Mouse (Mus musculus): ENCODE measurements at regions not wholly inside any gene's neighbourhood (a gene's known extent, or its start where the extent isn't known, plus 50 kb on each side); places are given as distances from the start of the nearest gene placed in this dataset.

DNA sequence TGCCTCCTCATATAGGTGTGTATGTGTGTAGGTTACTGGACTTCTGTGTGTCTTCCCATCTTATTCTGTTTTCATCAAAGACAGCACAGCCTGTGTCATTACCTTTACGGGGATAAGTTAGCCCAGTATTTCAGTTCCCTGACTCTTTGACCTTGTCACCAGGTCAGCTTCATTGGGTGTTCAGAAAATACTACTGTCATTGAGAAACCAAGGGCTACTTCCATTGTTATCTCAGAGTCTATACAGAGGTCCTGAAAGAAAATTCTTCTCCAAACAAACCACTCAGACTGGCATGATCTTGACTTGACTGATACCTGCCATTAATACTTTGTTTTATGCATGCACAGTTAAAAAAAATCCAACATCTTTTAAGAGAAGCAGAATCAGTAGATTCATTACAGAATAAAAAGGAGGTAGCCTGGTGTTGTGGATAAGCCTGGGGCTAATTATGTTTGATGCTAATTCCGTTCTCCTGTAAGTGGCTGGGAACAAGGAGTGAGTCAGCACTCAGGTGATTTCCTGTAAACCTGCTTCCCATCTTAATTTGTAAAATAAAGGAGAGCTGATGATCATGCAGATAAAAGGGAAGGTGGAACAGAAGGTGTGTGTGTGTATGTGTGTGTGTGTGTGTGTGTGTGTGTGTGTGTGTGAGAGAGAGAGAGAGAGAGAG lies 710.8 kb upstream of the 1700015G11Rik start:
- TF ChIP-seq CTCF (conservative IDR thresholded peaks at IDR 0.05; ENCODE audit: insufficient read depth, insufficient read length, low read depth, low read length), result no peak
- TF ChIP-seq POLR2A (IDR thresholded peaks at IDR 0.05; ENCODE audit: low read depth, low read length), result no peak

All from kidney, adult 2 months (tissue).